9 mouse cellular contexts compared by ENCODE assay signal in the genomic region with DNA sequence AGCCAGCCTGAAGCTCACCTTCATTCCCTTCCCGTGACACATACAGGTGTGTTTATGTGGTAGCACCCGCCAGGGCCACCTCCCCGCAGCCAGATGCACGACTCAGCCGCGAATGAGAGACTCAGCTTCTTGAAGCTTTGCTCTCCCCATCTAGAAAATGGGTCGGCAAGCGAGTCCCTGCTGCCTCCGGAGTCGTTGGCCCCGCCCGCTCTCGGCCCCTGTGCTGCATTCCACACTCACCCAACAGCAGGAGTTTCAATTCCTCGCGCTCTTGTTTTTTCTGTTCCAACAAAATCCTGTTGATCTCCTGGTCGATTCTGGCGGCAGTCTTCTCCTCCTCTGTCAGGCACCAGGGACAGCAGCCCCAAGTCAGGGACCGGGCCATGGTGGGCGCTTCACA. TPM values are rescaled to one million over a fixed set of nuclear protein-coding genes. Genes with fewer than 3 reads are reported as not detected.
DNase-seq lines count a peak whose midpoint lies in the region; ATAC-seq and TF ChIP-seq lines count a peak whose summit lies in the region.
"Had no signal": no experiment of that assay in that cellular context is flagged by ENCODE, and none has a peak within 500 bp of the region (broad histone marks: within the 10 kb centered on the region; RNA-seq: fewer than 3 reads in every experiment).

No protein-coding gene starts in this region.

- TF ChIP-seq CTCF in kidney, adult 2 months (conservative IDR thresholded peaks at IDR 0.05; ENCODE audit: insufficient read depth, insufficient read length, low read depth, low read length): no peak

- TF ChIP-seq POLR2A in kidney, adult 2 months (IDR thresholded peaks at IDR 0.05; ENCODE audit: low read depth, low read length): no peak

- H3K4me3 ChIP-seq in kidney, embryonic 16.5 days (ENCODE audit: low read length): peak overlapping the region; percentile 11; the same call in 1 of the 2 replicates
- H3K4me3 ChIP-seq in kidney, adult 2 months (ENCODE audit: insufficient read depth, low read depth, low read length): no peak overlapping the region
- H3K4me3 ChIP-seq in intestine, embryonic 16.5 days (ENCODE audit: low read length): peak overlapping the region; percentile 19; the same call in 1 of the 2 replicates
- H3K4me3 ChIP-seq in megakaryocyte, embryonic 14.5 days (replicated peaks): peak overlapping the region; percentile 93
- H3K4me3 ChIP-seq: midbrain, embryonic 12.5 days had no signal

- H3K27ac ChIP-seq in kidney, embryonic 16.5 days (ENCODE audit: low read length): no peak overlapping the region
- no peak overlapping the region for H3K27ac ChIP-seq in kidney, adult 2 months (ENCODE audit: insufficient read depth, low read depth, low read length)
- H3K27ac ChIP-seq in intestine, embryonic 16.5 days (ENCODE audit: low read length): peak overlapping the region; percentile 54; the same call in 1 of the 2 replicates
- H3K27ac ChIP-seq: midbrain, embryonic 12.5 days had no signal

- no peak overlapping the region; the same call in 1 of the 2 replicates for H3K4me2 ChIP-seq in kidney, embryonic 16.5 days (replicated peaks; ENCODE audit: low read depth, low read length)
- peak overlapping the region; percentile 6; the same call in 1 of the 2 replicates for H3K4me2 ChIP-seq in intestine, embryonic 16.5 days (ENCODE audit: low read depth, low read length)
- H3K4me2 ChIP-seq: midbrain, embryonic 12.5 days had no signal

- no peaks in the 10 kb centered on the region for H3K27me3 ChIP-seq in kidney, embryonic 16.5 days (ENCODE audit: insufficient read depth, low read length)
- H3K27me3 ChIP-seq in kidney, adult 2 months (replicated peaks; ENCODE audit: control insufficient read depth, insufficient read depth, low read length): no peaks in the 10 kb centered on the region
- no peaks in the 10 kb centered on the region for H3K27me3 ChIP-seq in intestine, embryonic 16.5 days (replicated peaks; ENCODE audit: control insufficient read depth, insufficient read depth, low read length)
- H3K27me3 ChIP-seq in megakaryocyte, embryonic 14.5 days (replicated peaks): no peaks in the 10 kb centered on the region

- no peak for ATAC-seq in kidney, embryonic 16.5 days (ENCODE audit: low FRiP score, low TSS enrichment)
- ATAC-seq in intestine, embryonic 16.5 days: no peak

- peaks cover 3% of the 10 kb centered on the region; the same call in 1 of the 2 replicates for H3K4me1 ChIP-seq in kidney, embryonic 16.5 days (ENCODE audit: insufficient read depth, low read length)
- no peaks in the 10 kb centered on the region for H3K4me1 ChIP-seq in kidney, adult 2 months (ENCODE audit: control insufficient read depth, insufficient read depth, low read length)
- H3K4me1 ChIP-seq in intestine, embryonic 16.5 days (ENCODE audit: control insufficient read depth, insufficient read depth, low read length): peaks cover 11% of the 10 kb centered on the region
- H3K4me1 ChIP-seq in megakaryocyte, embryonic 14.5 days: peaks cover 84% of the 10 kb centered on the region
- H3K4me1 ChIP-seq: midbrain, embryonic 12.5 days had no signal

- WGBS in kidney, embryonic 16.5 days: 24% methylated on average over 19 of the region's 19 CpGs
- 37% methylated on average over 19 of the region's 19 CpGs for WGBS in kidney, adult 2 months
- WGBS in intestine, embryonic 16.5 days: 19% methylated on average over 19 of the region's 19 CpGs

- no peaks in the 10 kb centered on the region for H3K9me3 ChIP-seq in kidney, embryonic 16.5 days (ENCODE audit: low read length)
- no peaks in the 10 kb centered on the region for H3K9me3 ChIP-seq in intestine, embryonic 16.5 days (ENCODE audit: control insufficient read depth, low read length)
- H3K9me3 ChIP-seq in megakaryocyte, embryonic 14.5 days: 0 out of 2 replicates have a peak, but pooled peaks cover 2% of the 10 kb centered on the region
- H3K9me3 ChIP-seq: midbrain, embryonic 12.5 days had no signal

- peak overlapping the region; percentile 48; the same call in 1 of the 2 replicates for H3K9ac ChIP-seq in kidney, embryonic 16.5 days (replicated peaks; ENCODE audit: low read length)
- peak overlapping the region; percentile 51; the same call in 1 of the 2 replicates for H3K9ac ChIP-seq in intestine, embryonic 16.5 days (ENCODE audit: low read depth, low read length)
- H3K9ac ChIP-seq: midbrain, embryonic 12.5 days had no signal

- intact Hi-C loops in left cerebral cortex, postnatal 10 days (cut with DNase I): no loop called here

- peaks cover 1% of the 10 kb centered on the region; the same call in 1 of the 2 replicates for H3K36me3 ChIP-seq in kidney, embryonic 16.5 days (ENCODE audit: insufficient read depth, low read length)
- H3K36me3 ChIP-seq in kidney, adult 2 months (ENCODE audit: control insufficient read depth, insufficient read depth, low read length): no peaks in the 10 kb centered on the region
- no peaks in the 10 kb centered on the region for H3K36me3 ChIP-seq in intestine, embryonic 16.5 days (ENCODE audit: control insufficient read depth, insufficient read depth, low read length)
- H3K36me3 ChIP-seq in megakaryocyte, embryonic 14.5 days (replicated peaks; ENCODE audit: low read length): peaks cover 19% of the 10 kb centered on the region
- H3K36me3 ChIP-seq: midbrain, embryonic 12.5 days had no signal

- no peak for DNase-seq in kidney, adult 2 months
- peak; percentile 67 for DNase-seq in ZHBTc4 (ENCODE audit: low read depth, low spot score)
- DNase-seq in frontal cortex, adult 2 months (ENCODE audit: extremely low spot score in 1 of 2, low spot score in 1 of 2): no peak
- no peak for DNase-seq in gastrocnemius, postnatal 10 days
- no peak for DNase-seq in left cerebral cortex, postnatal 10 days (ENCODE audit: extremely low spot score in 1 of 2, low spot score in 2 of 2)

RNA-seq across cellular contexts. Expression of a gene that starts 0.5 kb away (rescaled TPM):
- polyA plus RNA-seq in kidney, embryonic 16.5 days (2015; fragmentation: Nextera tagmentation; extraction: Ambion mirVana): 0.70 and 0.98 TPM in 2 replicates
- polyA plus RNA-seq in kidney, adult 2 months (2012; rRNA removed): 1.7 and 2.1 TPM in 2 replicates
- polyA plus RNA-seq in intestine, embryonic 16.5 days (2015; fragmentation: Nextera tagmentation; extraction: Ambion mirVana): 1.1 and 1.5 TPM in 2 replicates
- 31.7 and 48.4 TPM in 2 replicates for polyA plus RNA-seq in megakaryocyte, embryonic 14.5 days (2012; ENCODE audit: insufficient read depth, low replicate concordance)
- 2.9 and 3.7 TPM in 2 replicates for polyA plus RNA-seq in frontal cortex, adult 2 months (2012; rRNA removed)
- under 1 TPM; 0.47 to 0.77 TPM for total RNA-seq in gastrocnemius, postnatal 10 days (2021)
- 1 to 10 TPM; 2.3 to 2.9 TPM for total RNA-seq in left cerebral cortex, postnatal 10 days (2021)

RNA-seq across cellular contexts. Expression of a gene that starts 21.4 kb away (rescaled TPM):
- 92.3 and 92.7 TPM in 2 replicates for polyA plus RNA-seq in kidney, embryonic 16.5 days (2015; fragmentation: Nextera tagmentation; extraction: Ambion mirVana)
- 93.0 and 107 TPM in 2 replicates for polyA plus RNA-seq in kidney, adult 2 months (2012; rRNA removed)
- polyA plus RNA-seq in intestine, embryonic 16.5 days (2015; fragmentation: Nextera tagmentation; extraction: Ambion mirVana): 296 and 339 TPM in 2 replicates
- polyA plus RNA-seq in megakaryocyte, embryonic 14.5 days (2012; ENCODE audit: insufficient read depth, low replicate concordance): 7.3 and 10.2 TPM in 2 replicates
- 147 and 150 TPM in 2 replicates for polyA plus RNA-seq in frontal cortex, adult 2 months (2012; rRNA removed)
- total RNA-seq in gastrocnemius, postnatal 10 days (2021): 10 to 100 TPM; 40.6 to 44.8 TPM
- total RNA-seq in left cerebral cortex, postnatal 10 days (2021): 100 to 1,000 TPM; 111 to 118 TPM

RNA-seq across cellular contexts. Expression of a gene that starts 23.6 kb away (rescaled TPM):
- 1.5 and 1.7 TPM in 2 replicates for polyA plus RNA-seq in kidney, embryonic 16.5 days (2015; fragmentation: Nextera tagmentation; extraction: Ambion mirVana)
- 2.3 and 4.9 TPM in 2 replicates for polyA plus RNA-seq in kidney, adult 2 months (2012; rRNA removed)
- polyA plus RNA-seq in intestine, embryonic 16.5 days (2015; fragmentation: Nextera tagmentation; extraction: Ambion mirVana): 0.86 and 0.99 TPM in 2 replicates
- polyA plus RNA-seq in megakaryocyte, embryonic 14.5 days (2012; ENCODE audit: insufficient read depth, low replicate concordance): 7.4 and 9.1 TPM in 2 replicates
- polyA plus RNA-seq in frontal cortex, adult 2 months (2012; rRNA removed): 0.94 and 1.1 TPM in 2 replicates
- under 1 TPM; 0.56 to 0.61 TPM for total RNA-seq in gastrocnemius, postnatal 10 days (2021)
- under 1 TPM; 0.18 to 0.28 TPM for total RNA-seq in left cerebral cortex, postnatal 10 days (2021)

RNA-seq across cellular contexts. Expression of a gene that starts 27.4 kb away (rescaled TPM):
- polyA plus RNA-seq in kidney, embryonic 16.5 days (2015; fragmentation: Nextera tagmentation; extraction: Ambion mirVana): 107 and 112 TPM in 2 replicates
- polyA plus RNA-seq in kidney, adult 2 months (2012; rRNA removed): 148 and 190 TPM in 2 replicates
- 126 and 137 TPM in 2 replicates for polyA plus RNA-seq in intestine, embryonic 16.5 days (2015; fragmentation: Nextera tagmentation; extraction: Ambion mirVana)
- 145 and 508 TPM in 2 replicates for polyA plus RNA-seq in megakaryocyte, embryonic 14.5 days (2012; ENCODE audit: insufficient read depth, low replicate concordance)
- polyA plus RNA-seq in frontal cortex, adult 2 months (2012; rRNA removed): 120 and 134 TPM in 2 replicates
- 10 to 100 TPM; 45.9 to 48.2 TPM for total RNA-seq in gastrocnemius, postnatal 10 days (2021)
- 100 to 1,000 TPM in 1 of 2 experiments, 10 to 100 TPM in 1; 94.8 to 102 TPM for total RNA-seq in left cerebral cortex, postnatal 10 days (2021)

RNA-seq across cellular contexts. Expression of a gene that starts 35.7 kb away (rescaled TPM):
- 322 and 487 TPM in 2 replicates for polyA plus RNA-seq in kidney, embryonic 16.5 days (2015; fragmentation: Nextera tagmentation; extraction: Ambion mirVana)
- polyA plus RNA-seq in kidney, adult 2 months (2012; rRNA removed): 2,250 and 2,535 TPM in 2 replicates
- polyA plus RNA-seq in intestine, embryonic 16.5 days (2015; fragmentation: Nextera tagmentation; extraction: Ambion mirVana): 473 and 518 TPM in 2 replicates
- polyA plus RNA-seq in megakaryocyte, embryonic 14.5 days (2012; ENCODE audit: insufficient read depth, low replicate concordance): 2,412 and 5,687 TPM in 2 replicates
- 867 and 972 TPM in 2 replicates for polyA plus RNA-seq in frontal cortex, adult 2 months (2012; rRNA removed)
- 100 to 1,000 TPM; 614 to 667 TPM for total RNA-seq in gastrocnemius, postnatal 10 days (2021)
- 100 to 1,000 TPM; 542 to 558 TPM for total RNA-seq in left cerebral cortex, postnatal 10 days (2021)
